Mouse (Mus musculus) yolk sac, embryonic 10.5 days (tissue): ENCODE results near the gene Itga7.

Experiments
- DNase-seq: peaks from one replicate; pipeline ENCODE4 v3.0.0-alpha.2; 2017; ENCODE audit warnings: low spot score

The Itga7 gene

GRCm38 (mm10) chr10:128933574-128933973 is at the start of gene Itga7:
Itga7 (plus strand) TSS chr10:128933818.
- DNase-seq, result peak; percentile 65

- peak; percentile 61 for DNase-seq
Measured at GRCm38 (mm10) chr10:128888941-128889827, 44.4 kb upstream of the Itga7 start.

GRCm38 (mm10) chr10:128889846-128890245 is 43.8 kb upstream of the Itga7 start:
- no peak for DNase-seq

GRCm38 (mm10) chr10:128890383-128891295 is 43.0 kb upstream of the Itga7 start:
- DNase-seq, result no peak

- peak; percentile 79 for DNase-seq
Measured at GRCm38 (mm10) chr10:128891296-128892094, 42.1 kb upstream of the Itga7 start, which contains the start of gene Gdf11. Gdf11 (minus strand) TSS chr10:128891718.

GRCm38 (mm10) chr10:128892246-128892645 is 41.4 kb upstream of the Itga7 start:
- no peak for DNase-seq

- peak; percentile 75 for DNase-seq
Measured at GRCm38 (mm10) chr10:128895437-128895836, 38.2 kb upstream of the Itga7 start.

- DNase-seq, result no peak
Measured at GRCm38 (mm10) chr10:128895952-128896693, 37.5 kb upstream of the Itga7 start.

- DNase-seq, result no peak
Measured at GRCm38 (mm10) chr10:128896807-128897206, 36.8 kb upstream of the Itga7 start.

GRCm38 (mm10) chr10:128897501-128897900 is 36.1 kb upstream of the Itga7 start:
- no peak for DNase-seq

- no peak for DNase-seq
Measured at GRCm38 (mm10) chr10:128899759-128900490, 33.7 kb upstream of the Itga7 start.

GRCm38 (mm10) chr10:128900698-128901097 is 32.9 kb upstream of the Itga7 start, which contains the start of gene Cd63:
Cd63 (plus strand) TSS chr10:128900989.
- no peak for DNase-seq

GRCm38 (mm10) chr10:128901409-128901808 is 32.2 kb upstream of the Itga7 start:
- no peak for DNase-seq

GRCm38 (mm10) chr10:128902409-128902988 is 31.1 kb upstream of the Itga7 start:
- no peak for DNase-seq

- DNase-seq, result no peak
Measured at GRCm38 (mm10) chr10:128904812-128905211, 28.8 kb upstream of the Itga7 start.

GRCm38 (mm10) chr10:128908778-128909448 is 24.7 kb upstream of the Itga7 start:
- DNase-seq, result peak; percentile 77

- peak; percentile 95 for DNase-seq
Measured at GRCm38 (mm10) chr10:128909567-128910028, 24.0 kb upstream of the Itga7 start.

- DNase-seq, result peak; percentile 55
Measured at GRCm38 (mm10) chr10:128910066-128910841, 23.4 kb upstream of the Itga7 start.
